Mouse (Mus musculus): ENCODE measurements around the gene Arid3a.

Gene Arid3a

DNA sequence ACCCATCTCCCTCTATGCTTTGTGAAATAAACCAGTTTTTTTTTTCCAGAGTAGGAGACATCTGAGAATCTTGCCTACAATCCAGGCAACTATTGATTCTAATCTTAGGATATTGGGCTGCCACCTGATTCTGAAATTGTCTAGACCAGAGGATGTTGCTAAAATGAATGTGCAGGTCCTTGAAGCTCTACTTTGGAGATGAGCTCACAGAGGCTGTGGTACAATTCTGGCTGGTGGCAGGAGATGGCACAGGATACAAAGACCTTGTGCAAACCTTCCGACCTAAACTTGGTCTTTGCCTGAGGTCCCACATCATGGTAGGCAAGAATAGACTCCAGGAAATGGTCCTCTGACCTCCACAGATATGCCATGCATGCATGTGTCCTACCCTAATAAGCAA, 68.8 kb downstream of the Arid3a start:
- no peak for DNase-seq (ENCODE audit: low spot score in 2 of 2)

DNA sequence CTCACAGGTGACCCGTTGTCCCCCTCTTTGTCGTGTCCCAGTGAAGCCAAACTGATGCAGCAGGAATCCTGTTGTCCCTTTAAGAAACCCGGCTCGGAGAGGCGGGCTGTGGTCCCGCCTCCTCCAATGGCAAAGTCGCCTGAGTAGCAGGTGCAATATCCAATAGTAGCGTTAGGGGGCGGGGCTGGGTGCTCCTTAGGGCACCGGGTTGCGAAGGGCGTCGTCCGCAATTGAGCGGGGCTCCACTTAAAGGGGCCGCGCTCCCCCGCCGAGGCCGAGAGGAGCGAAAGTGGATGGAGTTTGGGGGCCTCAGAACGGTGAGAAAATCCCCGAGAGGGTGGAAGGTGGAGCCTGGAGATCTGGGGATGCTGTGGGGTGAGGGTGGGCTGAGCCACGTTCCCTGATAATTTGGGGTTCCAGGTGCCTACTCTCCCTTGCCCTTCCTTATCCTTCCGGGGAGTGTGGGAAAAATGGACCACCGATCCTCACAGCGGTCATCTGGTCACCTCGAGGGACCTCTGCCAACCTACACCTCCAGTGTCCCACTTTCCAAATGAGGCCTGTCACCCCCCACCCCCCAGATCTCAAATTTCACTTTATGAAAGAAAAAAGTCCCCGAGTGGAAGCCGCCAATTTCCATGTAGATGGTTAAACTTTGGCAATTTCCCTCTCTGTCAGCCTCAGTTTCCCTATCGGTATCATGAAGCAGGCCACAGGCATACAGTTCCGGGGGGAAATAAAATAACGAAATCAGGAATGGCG, 69.6 kb downstream of the Arid3a start, which contains the start of gene Abca7:
Gene Abca7 (plus strand): TSS at position 223 of the 762 bp plus-strand sequence.
- peak; percentile 90 to 91 for DNase-seq (ENCODE audit: low spot score in 2 of 2)

DNA sequence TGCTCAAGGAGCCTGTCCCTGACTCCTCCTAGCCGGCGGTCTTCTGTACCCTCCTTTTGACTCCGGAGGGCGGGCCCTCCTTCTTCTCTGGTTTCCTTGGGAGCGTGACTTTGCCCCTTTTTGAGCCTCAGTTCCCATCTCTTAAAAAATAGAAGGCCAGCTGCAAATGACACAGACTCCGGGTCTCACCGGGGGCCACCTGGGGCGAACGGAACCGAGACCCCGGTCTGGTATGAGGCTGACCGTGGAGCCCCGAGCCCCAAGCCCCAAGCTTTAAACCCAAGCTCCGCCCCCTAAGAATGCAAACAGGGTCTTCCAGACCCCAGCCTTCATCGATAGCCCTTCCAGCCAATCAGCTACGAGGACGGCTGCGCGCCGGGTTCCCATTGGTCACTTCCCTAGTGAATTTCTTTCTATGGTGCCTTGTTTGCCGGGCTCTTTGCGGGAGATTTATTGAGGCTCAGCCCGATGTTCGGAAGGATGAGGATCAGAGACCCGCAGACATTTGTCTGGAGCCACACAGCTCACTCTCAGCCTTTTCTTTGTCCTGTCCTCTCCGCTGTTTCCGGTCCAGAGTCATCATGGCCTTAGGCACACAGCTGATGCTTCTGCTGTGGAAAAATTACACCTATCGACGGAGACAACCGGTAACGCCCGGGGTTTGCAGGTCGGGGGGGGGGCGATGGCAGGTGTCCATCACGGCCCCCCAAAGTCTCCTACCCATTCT, 70.4 kb downstream of the Arid3a start:
- DNase-seq (ENCODE audit: low spot score in 2 of 2) = peak; percentile 57 to 62

DNA sequence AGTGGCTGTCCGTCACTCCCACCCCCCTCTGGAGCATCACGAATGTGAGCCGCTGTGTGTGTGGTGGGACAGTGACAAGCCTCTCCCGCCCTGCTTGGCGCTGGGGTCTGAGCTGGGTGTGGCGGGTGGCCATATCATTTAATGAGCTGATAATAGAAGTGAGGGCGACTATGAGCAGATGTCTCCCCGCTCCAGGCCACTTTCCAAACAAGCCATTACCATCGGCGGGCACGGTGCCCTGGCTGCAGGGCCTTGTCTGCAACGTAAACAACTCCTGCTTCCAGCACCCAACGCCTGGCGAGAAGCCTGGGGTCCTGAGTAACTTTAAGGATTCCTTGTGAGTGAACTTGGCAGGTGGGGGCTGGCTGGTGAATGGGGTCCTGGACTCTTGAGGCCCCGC, 71.0 kb downstream of the Arid3a start:
- DNase-seq (ENCODE audit: low spot score in 2 of 2) = no peak

DNA sequence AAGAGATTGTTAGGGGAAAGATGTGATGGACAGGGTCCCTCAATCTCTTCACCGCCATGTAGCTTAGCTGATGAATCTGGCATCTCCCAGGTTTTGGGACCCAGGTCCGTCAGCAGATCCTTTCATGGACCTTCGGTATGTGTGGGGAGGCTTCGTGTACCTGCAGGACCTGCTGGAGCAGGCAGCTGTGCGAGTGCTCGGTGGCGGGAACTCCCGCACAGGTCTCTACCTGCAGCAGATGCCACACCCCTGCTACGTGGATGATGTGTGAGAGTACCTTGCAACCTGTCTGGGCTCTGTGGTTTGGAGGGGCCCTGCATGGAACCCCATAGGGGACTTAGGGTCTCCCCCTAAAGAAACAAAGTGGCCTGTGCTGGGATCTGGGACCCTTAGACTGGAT, 75.1 kb downstream of the Arid3a start:
- DNase-seq (ENCODE audit: low spot score in 2 of 2) = no peak

DNA sequence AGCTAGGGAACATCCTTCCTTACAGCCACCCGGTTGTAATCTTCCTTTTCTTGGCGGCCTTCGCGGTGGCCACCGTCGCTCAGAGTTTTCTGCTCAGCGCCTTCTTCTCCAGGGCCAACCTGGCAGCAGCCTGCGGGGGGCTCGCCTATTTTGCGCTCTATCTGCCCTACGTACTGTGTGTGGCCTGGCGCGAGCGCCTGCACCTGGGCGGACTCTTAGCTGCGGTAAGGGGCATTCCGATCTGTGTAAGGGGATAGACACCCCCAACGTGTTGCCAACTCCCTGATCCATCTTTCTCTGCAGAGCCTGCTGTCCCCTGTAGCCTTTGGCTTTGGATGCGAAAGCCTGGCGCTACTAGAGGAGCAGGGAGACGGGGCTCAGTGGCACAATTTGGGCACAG, 76.0 kb downstream of the Arid3a start:
- DNase-seq (ENCODE audit: low spot score in 2 of 2) = no peak

DNA sequence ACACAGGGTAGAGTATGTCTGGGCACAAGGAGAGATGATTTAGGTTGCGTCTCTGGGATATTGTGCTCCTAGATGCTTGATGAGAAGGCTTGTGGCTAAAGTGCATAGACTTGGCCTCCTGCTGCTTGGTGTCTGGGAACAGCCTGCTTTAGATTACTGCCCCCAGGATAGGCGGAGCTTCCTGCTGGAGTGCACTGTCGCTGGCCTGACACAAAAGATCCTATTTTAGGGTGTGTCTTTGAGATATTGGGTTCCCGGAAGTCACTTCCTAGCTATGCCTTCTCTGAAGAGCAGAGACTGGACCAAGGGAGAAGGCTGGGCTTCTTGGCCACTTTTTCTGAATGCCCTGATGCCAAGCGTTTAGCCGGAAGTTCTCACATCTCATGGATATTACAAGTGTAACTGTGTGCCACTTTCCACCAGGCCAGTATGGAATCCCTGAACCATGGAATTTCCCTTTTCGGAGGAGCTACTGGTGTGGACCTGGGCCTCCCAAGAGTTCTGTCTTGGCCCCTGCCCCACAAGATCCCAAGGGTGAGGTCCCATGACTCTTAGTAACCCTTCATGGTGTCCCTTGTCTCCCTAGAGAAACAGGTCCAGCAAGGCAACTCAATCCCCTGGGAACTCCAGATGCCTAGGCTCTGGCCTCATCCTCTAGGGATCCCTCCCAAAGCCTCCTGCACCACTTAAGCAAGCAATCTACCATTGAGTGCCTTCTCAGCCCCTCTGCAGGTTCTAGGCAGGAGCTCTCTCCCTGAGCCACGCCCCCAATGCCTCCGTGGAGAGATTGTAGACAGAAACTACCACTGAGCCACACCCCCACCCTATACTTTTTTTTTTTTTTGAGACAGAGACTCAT, 76.8 kb downstream of the Arid3a start:
- no peak for DNase-seq (ENCODE audit: low spot score in 2 of 2)

DNA sequence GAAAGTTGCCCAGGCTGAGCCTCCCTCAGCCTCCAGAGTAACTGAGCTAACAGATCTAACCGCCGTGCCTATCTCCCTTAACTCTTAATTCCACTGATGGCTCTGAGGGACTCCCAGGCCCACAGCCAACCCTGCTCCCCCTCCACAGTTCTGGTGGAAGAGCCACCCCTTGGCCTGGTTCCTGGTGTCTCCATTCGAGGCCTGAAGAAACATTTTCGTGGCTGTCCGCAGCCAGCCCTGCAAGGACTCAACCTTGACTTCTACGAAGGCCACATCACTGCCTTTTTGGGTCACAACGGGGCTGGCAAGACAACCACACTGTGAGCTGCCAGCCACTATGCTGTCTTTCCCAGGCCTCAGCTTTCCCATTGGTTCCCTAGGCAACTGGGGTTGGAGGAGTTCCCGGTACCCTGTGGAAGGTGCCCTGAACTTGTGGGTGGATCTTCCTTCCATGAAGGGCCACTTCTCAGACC, 77.4 kb downstream of the Arid3a start:
- no peak for DNase-seq (ENCODE audit: low spot score in 2 of 2)
